11 mouse cellular contexts compared by ENCODE assay signal in the genomic region with DNA sequence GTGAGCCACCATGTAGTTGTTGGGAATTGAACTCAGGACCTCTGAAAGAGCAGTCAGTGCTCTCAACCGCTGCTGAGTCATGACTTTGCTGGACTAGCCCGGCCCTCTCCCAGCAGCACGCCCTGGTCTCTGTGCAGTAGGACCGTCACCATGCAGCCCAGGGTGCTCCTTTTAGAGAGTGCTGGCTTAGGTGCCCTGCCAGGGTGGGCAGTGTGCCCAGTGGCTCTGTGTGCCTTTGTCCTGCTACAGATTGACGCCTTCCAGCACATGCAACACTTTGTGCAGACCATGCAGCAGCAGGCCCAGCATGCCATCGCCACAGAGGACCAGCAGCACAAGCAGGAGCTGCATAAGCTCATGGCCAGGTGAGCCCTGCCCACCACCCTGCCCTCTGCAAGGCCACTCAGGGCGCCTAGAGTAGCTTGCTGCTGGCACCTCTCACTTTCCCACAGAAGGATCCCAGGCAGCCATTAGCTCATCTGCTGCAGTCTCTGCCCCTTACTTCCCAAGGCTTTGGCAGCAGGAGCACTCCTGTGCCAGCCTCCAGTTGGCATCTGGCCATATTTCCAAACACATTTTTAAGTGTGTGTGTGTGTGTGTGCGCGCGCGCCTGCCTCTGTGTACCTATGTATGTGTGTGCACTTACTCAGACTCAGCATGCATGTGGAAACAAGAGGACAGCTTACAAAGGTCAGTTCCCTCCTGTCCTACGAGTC. TPM values are rescaled to one million over a fixed set of nuclear protein-coding genes. Genes with fewer than 3 reads are reported as not detected.
DNase-seq lines count a peak whose midpoint lies in the region; ATAC-seq and TF ChIP-seq lines count a peak whose summit lies in the region.
"Had no signal": no experiment of that assay in that cellular context is flagged by ENCODE, and none has a peak within 500 bp of the region (broad histone marks: within the 10 kb centered on the region; RNA-seq: fewer than 3 reads in every experiment).

No protein-coding gene starts in this region.

- no peak overlapping the region for H3K9ac ChIP-seq in forebrain, embryonic 14.5 days (ENCODE audit: low read length)
- H3K9ac ChIP-seq in forebrain, embryonic 11.5 days (ENCODE audit: low read length): no peak overlapping the region
- H3K9ac ChIP-seq in liver, adult 2 months (ENCODE audit: low read depth, low read length): no peak overlapping the region
- no peak overlapping the region for H3K9ac ChIP-seq in liver, embryonic 11.5 days (ENCODE audit: low read depth, low read length)
- H3K9ac ChIP-seq in hindbrain, postnatal 0 days (replicated peaks; ENCODE audit: low read length): no peak overlapping the region
- H3K9ac ChIP-seq: liver, postnatal 0 days had no signal

- peak; percentile 73 for ATAC-seq in forebrain, embryonic 14.5 days
- ATAC-seq in forebrain, embryonic 11.5 days (replicated peaks; ENCODE audit: low FRiP score): no peak
- no peak for ATAC-seq in liver, embryonic 11.5 days (replicated peaks; ENCODE audit: low FRiP score)
- peak; percentile 84 for ATAC-seq in hindbrain, postnatal 0 days
- ATAC-seq: liver, postnatal 0 days had no signal

- H3K9me3 ChIP-seq in forebrain, embryonic 14.5 days (replicated peaks; ENCODE audit: control insufficient read depth, low read length): no peaks in the 10 kb centered on the region
- H3K9me3 ChIP-seq in forebrain, embryonic 11.5 days (ENCODE audit: control insufficient read depth, low read length): no peaks in the 10 kb centered on the region
- H3K9me3 ChIP-seq in liver, embryonic 11.5 days (ENCODE audit: control insufficient read depth, low read length): no peaks in the 10 kb centered on the region
- no peaks in the 10 kb centered on the region for H3K9me3 ChIP-seq in hindbrain, postnatal 0 days (ENCODE audit: low read length)

- no peaks in the 10 kb centered on the region for H3K27me3 ChIP-seq in forebrain, embryonic 14.5 days (replicated peaks; ENCODE audit: control insufficient read depth, insufficient read depth, low read length)
- H3K27me3 ChIP-seq in forebrain, embryonic 11.5 days (ENCODE audit: control insufficient read depth, insufficient read depth, low read length): no peaks in the 10 kb centered on the region
- no peaks in the 10 kb centered on the region for H3K27me3 ChIP-seq in liver, adult 2 months (ENCODE audit: control insufficient read depth, insufficient read depth, low read length)
- no peaks in the 10 kb centered on the region for H3K27me3 ChIP-seq in liver, embryonic 11.5 days (replicated peaks; ENCODE audit: control insufficient read depth, insufficient read depth, low read length)
- no peaks in the 10 kb centered on the region for H3K27me3 ChIP-seq in hindbrain, postnatal 0 days (ENCODE audit: insufficient read depth, low read length)

- DNase-seq in forebrain, embryonic 14.5 days (ENCODE audit: low spot score): peak; percentile 67
- DNase-seq in forebrain, embryonic 11.5 days (ENCODE audit: low spot score): no peak
- peak; percentile 8 for DNase-seq in liver, adult 2 months (ENCODE audit: extremely low read depth, low read depth, low spot score)
- DNase-seq in liver, embryonic 11.5 days (ENCODE audit: low spot score): no peak
- DNase-seq in cerebellum, adult 18-20 months: peak; percentile 42 to 52
- DNase-seq in hindbrain, postnatal 0 days (ENCODE audit: low spot score): peak; percentile 68
- no peak for DNase-seq in frontal cortex, adult 2 months (ENCODE audit: extremely low spot score in 1 of 2, low spot score in 1 of 2)
- no peak for DNase-seq in lung, postnatal 36 days
- DNase-seq: gastrocnemius, postnatal 10 days; kidney, postnatal 4 days; liver, postnatal 0 days had no signal

- no peak overlapping the region for H3K4me2 ChIP-seq in forebrain, embryonic 14.5 days (ENCODE audit: low read length)
- no peak overlapping the region for H3K4me2 ChIP-seq in forebrain, embryonic 11.5 days (ENCODE audit: low read depth, low read length, severe bottlenecking)
- H3K4me2 ChIP-seq in liver, embryonic 11.5 days: no peak overlapping the region
- no peak overlapping the region for H3K4me2 ChIP-seq in hindbrain, postnatal 0 days (ENCODE audit: low read depth, low read length)

- peaks cover 94% of the 10 kb centered on the region for H3K36me3 ChIP-seq in forebrain, embryonic 14.5 days (ENCODE audit: control insufficient read depth, insufficient read depth, low read length)
- peaks cover 8% of the 10 kb centered on the region for H3K36me3 ChIP-seq in forebrain, embryonic 11.5 days (ENCODE audit: control insufficient read depth, insufficient read depth, low read length)
- peaks cover 43% of the 10 kb centered on the region; the same call in 1 of the 2 replicates for H3K36me3 ChIP-seq in liver, adult 2 months (ENCODE audit: control insufficient read depth, insufficient read depth, low read length)
- peaks cover 44% of the 10 kb centered on the region for H3K36me3 ChIP-seq in liver, embryonic 11.5 days (ENCODE audit: control insufficient read depth, insufficient read depth, low read length)
- H3K36me3 ChIP-seq in hindbrain, postnatal 0 days (ENCODE audit: insufficient read depth, low read length): peaks cover 89% of the 10 kb centered on the region

- 79% methylated on average over 12 of the region's 12 CpGs for WGBS in forebrain, embryonic 14.5 days
- 92% methylated on average over 12 of the region's 12 CpGs for WGBS in forebrain, embryonic 11.5 days
- WGBS in liver, adult 2 months: 79% methylated on average over 12 of the region's 12 CpGs
- 90% methylated on average over 12 of the region's 12 CpGs for WGBS in liver, embryonic 11.5 days
- WGBS in hindbrain, postnatal 0 days: 65% methylated on average over 12 of the region's 12 CpGs

- H3K79me2 ChIP-seq in liver, adult 2 months (ENCODE audit: control insufficient read depth, insufficient read depth, low read length): no peaks in the 10 kb centered on the region

- H3K4me3 ChIP-seq in forebrain, embryonic 14.5 days (ENCODE audit: low read depth, low read length): no peak overlapping the region
- no peak overlapping the region for H3K4me3 ChIP-seq in forebrain, embryonic 11.5 days (ENCODE audit: low read depth, low read length)
- no peak overlapping the region for H3K4me3 ChIP-seq in liver, adult 2 months (ENCODE audit: insufficient read depth, low read depth, low read length)
- no peak overlapping the region for H3K4me3 ChIP-seq in liver, embryonic 11.5 days (ENCODE audit: low read depth, low read length)
- H3K4me3 ChIP-seq in hindbrain, postnatal 0 days (ENCODE audit: low read length): no peak overlapping the region

- H3K4me1 ChIP-seq in forebrain, embryonic 14.5 days (ENCODE audit: control insufficient read depth, insufficient read depth, low read length): no peaks in the 10 kb centered on the region
- no peaks in the 10 kb centered on the region for H3K4me1 ChIP-seq in forebrain, embryonic 11.5 days (replicated peaks; ENCODE audit: control insufficient read depth, insufficient read depth, low read length)
- H3K4me1 ChIP-seq in liver, adult 2 months (ENCODE audit: control insufficient read depth, insufficient read depth, low read length): no peaks in the 10 kb centered on the region
- H3K4me1 ChIP-seq in liver, embryonic 11.5 days (replicated peaks; ENCODE audit: control insufficient read depth, insufficient read depth, low read length): no peaks in the 10 kb centered on the region
- H3K4me1 ChIP-seq in hindbrain, postnatal 0 days (ENCODE audit: insufficient read depth, low read length): no peaks in the 10 kb centered on the region

- TF ChIP-seq CTCF in liver, adult 2 months (IDR thresholded peaks at IDR 0.05; ENCODE audit: low read depth, low read length): no peak
- TF ChIP-seq CTCF in hindbrain, postnatal 0 days (IDR thresholded peaks at IDR 0.05; ENCODE audit: low read depth): no peak

- TF ChIP-seq POLR2A in liver, adult 2 months (IDR thresholded peaks at IDR 0.05; ENCODE audit: extremely low read depth, insufficient read depth, low read length): no peak

- peak overlapping the region; percentile 52; the same call in 1 of the 2 replicates for H3K27ac ChIP-seq in forebrain, embryonic 14.5 days (ENCODE audit: low read depth, low read length)
- H3K27ac ChIP-seq in forebrain, embryonic 11.5 days (ENCODE audit: low read depth, low read length): no peak overlapping the region
- H3K27ac ChIP-seq in liver, adult 2 months (replicated peaks; ENCODE audit: insufficient read depth, low read depth, low read length): no peak overlapping the region
- H3K27ac ChIP-seq in liver, embryonic 11.5 days (ENCODE audit: low read depth, low read length): no peak overlapping the region
- H3K27ac ChIP-seq in hindbrain, postnatal 0 days: peak overlapping the region; percentile 51; the same call in 1 of the 2 replicates

RNA-seq across cellular contexts. Expression of a gene that starts 24.5 kb away (rescaled TPM):
- polyA plus RNA-seq in forebrain, embryonic 14.5 days (2014; fragmentation: Nextera tagmentation; extraction: Ambion mirVana): 99.7 and 107 TPM in 2 replicates
- polyA plus RNA-seq in forebrain, embryonic 11.5 days (2014; fragmentation: Nextera tagmentation; extraction: Ambion mirVana): 99.1 and 108 TPM in 2 replicates
- total RNA-seq in liver, adult 2 months (2014; rRNA removed): 12.7 and 16.0 TPM in 2 replicates
- polyA plus RNA-seq in liver, adult 2 months (2012; rRNA removed): 9.1 and 9.8 TPM in 2 replicates
- 92.4 and 98.2 TPM in 2 replicates for polyA plus RNA-seq in liver, embryonic 11.5 days (2014; fragmentation: Nextera tagmentation; extraction: Ambion mirVana)
- total RNA-seq in hindbrain, postnatal 0 days (2014; rRNA removed): 69.5 and 72.0 TPM in 2 replicates
- 67.8 and 68.1 TPM in 2 replicates for polyA plus RNA-seq in hindbrain, postnatal 0 days (2015; fragmentation: Nextera tagmentation; extraction: Ambion mirVana)
- polyA plus RNA-seq in frontal cortex, adult 2 months (2012; rRNA removed): 44.8 and 45.4 TPM in 2 replicates

RNA-seq across cellular contexts. Expression of a gene that starts 33.5 kb away (rescaled TPM):
- polyA plus RNA-seq in forebrain, embryonic 14.5 days (2014; fragmentation: Nextera tagmentation; extraction: Ambion mirVana): 0.15 and 0.30 TPM in 2 replicates
- polyA plus RNA-seq in forebrain, embryonic 11.5 days (2014; fragmentation: Nextera tagmentation; extraction: Ambion mirVana): 0.20 and 0.47 TPM in 2 replicates
- 0.37 and 0.40 TPM in 2 replicates for total RNA-seq in liver, adult 2 months (2014; rRNA removed)
- 0.24 and 0.51 TPM in 2 replicates for polyA plus RNA-seq in liver, adult 2 months (2012; rRNA removed)
- 0.92 and 0.96 TPM in 2 replicates for polyA plus RNA-seq in liver, embryonic 11.5 days (2014; fragmentation: Nextera tagmentation; extraction: Ambion mirVana)
- 0.21 TPM in 1 of 2 replicates, not detected in the other for total RNA-seq in hindbrain, postnatal 0 days (2014; rRNA removed)
- polyA plus RNA-seq in hindbrain, postnatal 0 days (2015; fragmentation: Nextera tagmentation; extraction: Ambion mirVana): 0.31 and 0.44 TPM in 2 replicates
- polyA plus RNA-seq in frontal cortex, adult 2 months (2012; rRNA removed): 0.28 and 0.40 TPM in 2 replicates

RNA-seq across cellular contexts. Expression of a gene that starts 57.5 kb away (rescaled TPM):
- polyA plus RNA-seq in forebrain, embryonic 14.5 days (2014; fragmentation: Nextera tagmentation; extraction: Ambion mirVana): 168 and 179 TPM in 2 replicates
- polyA plus RNA-seq in forebrain, embryonic 11.5 days (2014; fragmentation: Nextera tagmentation; extraction: Ambion mirVana): 206 and 222 TPM in 2 replicates
- 11.1 and 14.7 TPM in 2 replicates for total RNA-seq in liver, adult 2 months (2014; rRNA removed)
- polyA plus RNA-seq in liver, adult 2 months (2012; rRNA removed): 33.1 and 39.5 TPM in 2 replicates
- 510 and 529 TPM in 2 replicates for polyA plus RNA-seq in liver, embryonic 11.5 days (2014; fragmentation: Nextera tagmentation; extraction: Ambion mirVana)
- 77.6 and 83.0 TPM in 2 replicates for total RNA-seq in hindbrain, postnatal 0 days (2014; rRNA removed)
- polyA plus RNA-seq in hindbrain, postnatal 0 days (2015; fragmentation: Nextera tagmentation; extraction: Ambion mirVana): 142 and 143 TPM in 2 replicates
- polyA plus RNA-seq in frontal cortex, adult 2 months (2012; rRNA removed): 75.6 and 87.9 TPM in 2 replicates

Comparison
In these comparisons a context has a peak if more than half of its experiments do, and no peak if none do; other contexts are left out.
1. ATAC-seq: peak in forebrain, embryonic 14.5 days (single experiment) and hindbrain, postnatal 0 days (single experiment); none in forebrain, embryonic 11.5 days (single experiment) and liver, embryonic 11.5 days (single experiment).
2. DNase-seq: peak in forebrain, embryonic 14.5 days (single experiment), liver, adult 2 months (single experiment), cerebellum, adult 18-20 months (2 of 2) and hindbrain, postnatal 0 days (single experiment); none in forebrain, embryonic 11.5 days (single experiment), liver, embryonic 11.5 days (single experiment), frontal cortex, adult 2 months (0 of 2) and lung, postnatal 36 days (single experiment).
3. H3K27ac ChIP-seq: peak in forebrain, embryonic 14.5 days (single experiment) and hindbrain, postnatal 0 days (single experiment); none in forebrain, embryonic 11.5 days (single experiment), liver, adult 2 months (single experiment) and liver, embryonic 11.5 days (single experiment).